Mouse (Mus musculus) stomach, postnatal 0 days (tissue): Measurements from ENCODE around the gene Fbxo8.

Experiments used
- CTCF ChIP-seq: IDR thresholded peaks from 2 replicates; pipeline ENCODE4 v1.5.1; 2016; ENCODE audit warnings: antibody characterized with exemption, low read depth, mild to moderate bottlenecking, moderate library complexity
- EP300 ChIP-seq: optimal IDR thresholded peaks from 2 replicates; pipeline ENCODE3; 2016; ENCODE audit warnings: antibody characterized with exemption

DNA sequence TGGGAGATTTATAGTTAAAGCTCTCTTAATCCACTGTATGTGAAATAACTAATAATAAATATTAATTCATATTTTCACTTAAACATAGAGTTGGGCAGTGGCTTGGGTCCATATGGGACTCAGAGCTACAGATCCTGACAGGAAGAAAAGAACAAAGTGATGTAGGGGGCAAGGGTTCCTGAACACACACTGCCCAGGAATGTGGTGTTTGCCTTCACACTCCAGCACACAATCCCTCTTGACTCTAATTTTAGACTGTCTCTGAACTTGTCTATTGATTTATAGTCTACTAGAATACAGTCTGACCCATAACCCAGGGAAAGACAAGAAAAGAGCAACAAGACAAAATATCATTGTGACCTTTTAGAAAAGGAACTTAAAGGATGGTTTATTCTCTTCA, 49.0 kb upstream of the Fbxo8 start:
- TF ChIP-seq CTCF (no peak), EP300 (no peak)
